Mouse (Mus musculus): ENCODE measurements around the gene Gm13030. TPM values are rescaled to one million over a fixed set of nuclear protein-coding genes. Genes with fewer than 3 reads are reported as not detected.
"Not testable (repeated sequence)": the region's sequence is repeated elsewhere in the genome, so short reads cannot be mapped to it uniquely, and the experiment has no call there.

Gm13030 gene
- total RNA-seq, 2 experiments from 2014 or later, result not detected

- DNase-seq (ENCODE audit: low spot score), result no peak
- intact Hi-C loops (cut with DNase I), result no loop called here
These were observed 5.1 kb downstream of the Gm13030 start for GRCm38 (mm10) chr4:138868666-138869065.

DNA sequence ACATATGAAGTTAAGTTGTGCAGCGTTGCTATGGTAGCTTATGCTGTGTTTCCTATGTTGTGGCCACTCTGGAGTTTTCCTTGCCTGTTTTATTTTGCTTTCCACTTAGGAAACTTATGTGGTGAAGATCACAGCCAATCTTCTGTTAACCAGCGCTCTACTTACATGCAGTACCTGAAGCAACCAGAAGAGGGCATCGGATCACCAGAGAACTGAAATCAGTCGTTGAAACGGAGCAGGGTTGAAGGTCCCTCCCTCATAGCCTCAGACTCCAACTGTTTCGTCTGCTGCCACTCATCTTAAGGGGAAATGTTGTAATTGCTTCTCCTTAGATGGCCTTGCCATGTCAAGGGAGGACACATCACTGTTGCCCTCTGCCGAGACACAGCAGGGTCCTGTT is 7.4 kb downstream of the Gm13030 start:
- intact Hi-C loops (cut with DNase I), result no loop called here
- DNase-seq (ENCODE audit: low spot score), result no peak

GRCm38 (mm10) chr4:138865991-138866390 is 7.8 kb downstream of the Gm13030 start:
- intact Hi-C loops (cut with DNase I), result no loop called here
- DNase-seq (ENCODE audit: low spot score), result no peak

- intact Hi-C loops (cut with DNase I), result no loop called here
- DNase-seq (ENCODE audit: low spot score), result no peak
These were observed 8.7 kb downstream of the Gm13030 start for GRCm38 (mm10) chr4:138865092-138865491.

DNA sequence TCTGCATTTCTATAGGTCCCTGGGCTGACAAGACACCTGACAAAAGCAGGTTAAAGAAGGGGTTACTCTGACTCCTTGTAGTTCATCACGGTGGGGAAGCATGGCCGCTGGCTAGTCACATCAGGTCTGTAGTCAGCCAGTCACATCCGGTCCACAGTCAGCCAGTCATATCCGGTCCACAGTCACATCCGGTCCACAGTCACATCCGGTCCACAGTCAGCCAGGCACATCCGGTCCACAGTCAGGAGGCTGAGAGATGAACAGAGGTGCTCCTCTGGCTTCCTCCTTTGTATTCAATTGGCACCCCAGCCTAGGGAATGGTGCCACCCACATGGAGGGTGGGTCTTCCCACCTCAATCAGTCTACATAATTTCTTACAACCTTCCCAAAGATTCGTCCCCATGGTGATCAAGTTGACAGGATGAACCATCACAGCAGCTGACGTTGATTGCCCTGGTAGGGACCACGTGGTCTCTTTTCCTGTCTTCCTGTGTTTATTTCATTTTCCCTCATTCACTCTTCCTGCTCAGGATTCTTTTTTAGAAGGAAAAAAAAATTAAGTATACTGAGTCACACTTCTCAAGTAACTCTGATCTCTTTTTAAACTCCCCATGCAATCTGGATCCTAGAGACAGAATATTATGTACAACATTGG is 10.3 kb downstream of the Gm13030 start, which contains the start of gene Pla2g5:
Gene Pla2g5 (minus strand): TSS at position 139 of the 655 bp plus-strand sequence.
- intact Hi-C loops (cut with DNase I), result no loop called here
- DNase-seq (ENCODE audit: low spot score), result no peak

- intact Hi-C loops (cut with DNase I), result no loop called here
- no peak for DNase-seq (ENCODE audit: low spot score)
These were observed 14.0 kb downstream of the Gm13030 start for GRCm38 (mm10) chr4:138859728-138860127.

DNA sequence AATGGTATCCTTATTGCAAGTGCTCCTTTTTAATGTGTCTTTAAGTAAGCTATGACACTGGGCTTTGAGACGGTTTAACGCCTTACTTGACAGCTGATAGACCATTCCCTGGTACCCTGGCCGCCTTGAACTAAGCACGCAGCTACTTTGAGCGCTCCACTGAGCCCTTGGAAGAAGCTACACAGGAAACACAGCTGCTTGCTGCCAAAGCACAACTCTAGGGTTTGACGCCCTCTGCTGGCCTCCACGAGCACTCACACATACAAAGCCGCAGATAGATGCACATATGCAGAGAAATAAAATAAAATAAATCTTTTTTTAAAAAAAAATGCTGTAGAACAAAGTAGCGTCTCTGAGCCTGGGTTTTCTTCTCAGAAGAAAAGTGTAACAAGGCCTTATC is 14.5 kb downstream of the Gm13030 start:
- intact Hi-C loops (cut with DNase I), result no loop called here
- no peak for DNase-seq (ENCODE audit: low spot score)

DNA sequence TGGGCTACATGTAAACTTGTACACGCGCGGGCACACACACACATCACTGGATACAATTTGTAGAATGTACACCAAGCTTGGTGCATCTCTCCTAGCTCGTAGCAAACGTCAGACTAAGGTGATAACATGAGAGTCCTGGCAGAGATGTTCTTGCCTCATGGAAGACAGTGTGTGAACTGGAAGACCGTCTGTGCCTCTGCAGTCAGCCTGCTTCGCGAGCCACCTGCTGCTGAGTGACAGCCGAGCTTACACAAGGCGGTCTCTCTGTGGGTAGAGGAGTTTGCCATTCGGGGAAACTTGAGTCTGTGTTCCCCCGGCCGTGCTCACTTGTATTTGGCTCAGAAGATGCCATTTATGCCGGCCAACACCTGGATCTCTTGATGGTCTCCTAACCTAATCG is 15.3 kb downstream of the Gm13030 start:
- intact Hi-C loops (cut with DNase I), result no loop called here
- no peak for DNase-seq (ENCODE audit: low spot score)

DNA sequence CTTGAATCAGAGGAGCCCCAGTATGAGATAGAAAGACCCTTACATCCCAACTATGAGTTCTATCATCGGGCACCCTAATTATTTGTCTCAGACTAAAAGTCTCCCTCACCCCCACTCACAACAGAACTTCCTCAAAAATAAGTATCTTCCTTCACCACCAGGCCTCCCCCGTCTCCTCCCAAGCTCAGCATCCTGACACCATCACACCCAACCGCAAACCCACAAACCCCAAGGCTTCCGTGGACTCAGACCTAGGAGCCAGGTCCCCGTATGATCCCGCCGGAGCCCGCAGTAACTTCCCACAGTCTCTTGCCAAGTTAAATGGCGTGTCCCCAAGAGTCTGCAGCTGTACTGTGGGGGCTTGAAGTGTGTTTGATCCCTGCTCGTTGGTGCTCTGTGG is 16.2 kb downstream of the Gm13030 start:
- intact Hi-C loops (cut with DNase I), result no loop called here

GRCm38 (mm10) chr4:138856491-138856890 is 17.3 kb downstream of the Gm13030 start:
- intact Hi-C loops (cut with DNase I), result no loop called here
- DNase-seq (ENCODE audit: low spot score), result no peak

More for the DNA sequence above, 16.2 kb downstream of the Gm13030 start:
- DNase-seq (ENCODE audit: low spot score), result no peak

GRCm38 (mm10) chr4:138855092-138855632 is 18.6 kb downstream of the Gm13030 start:
- no peak for DNase-seq (ENCODE audit: low spot score)
- intact Hi-C loops (cut with DNase I), result no loop called here

- DNase-seq (ENCODE audit: low spot score), result no peak
- intact Hi-C loops (cut with DNase I), result no loop called here
These were observed 20.8 kb downstream of the Gm13030 start for GRCm38 (mm10) chr4:138852961-138853360.

DNA sequence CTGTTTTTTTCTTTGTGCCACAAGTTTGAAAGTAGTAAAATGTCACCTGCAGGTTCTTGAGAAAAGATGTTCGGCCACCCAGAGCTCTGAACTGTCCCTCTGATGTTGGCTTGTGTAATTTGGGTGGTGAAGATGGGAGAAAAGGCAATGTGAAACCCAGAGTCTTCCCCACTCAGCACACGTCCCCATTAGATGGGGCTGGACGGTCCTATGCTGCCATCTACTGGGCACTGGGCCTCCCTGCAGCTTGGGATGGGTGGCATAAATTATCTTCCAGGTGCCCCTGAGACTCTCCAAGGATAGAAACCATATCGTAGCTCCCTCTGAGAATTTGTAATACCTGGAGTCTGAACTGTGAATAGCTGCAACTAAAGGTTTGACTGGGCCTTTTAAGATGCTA is 22.3 kb downstream of the Gm13030 start:
- intact Hi-C loops (cut with DNase I), result loop anchor here (1.0 kb wide), 3 partner anchors 103 to 404 kb away; no protein-coding TSS in a partner anchor
- peak; percentile 25 for DNase-seq (ENCODE audit: low spot score)

DNA sequence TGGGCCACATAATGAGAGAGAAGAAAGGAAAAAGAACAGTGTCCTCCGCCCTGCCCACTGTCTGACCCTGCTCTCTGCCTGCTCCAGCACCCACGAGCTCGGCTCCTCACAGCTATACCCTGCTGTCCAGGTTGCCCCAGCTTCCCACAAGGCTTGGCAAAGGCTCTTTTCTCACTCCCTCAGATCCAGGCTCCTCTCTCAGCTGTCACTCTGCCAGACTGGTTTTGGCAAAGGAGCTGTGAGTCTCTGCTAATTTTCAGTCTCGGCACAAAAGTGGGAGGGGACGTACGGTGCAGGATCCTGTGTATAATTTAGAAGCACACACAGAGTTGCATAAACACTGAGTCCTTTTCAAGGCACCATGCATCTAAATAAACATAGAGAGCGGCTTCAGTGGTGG is 32.4 kb downstream of the Gm13030 start:
- no peak for DNase-seq (ENCODE audit: low spot score)
- intact Hi-C loops (cut with DNase I), result no loop called here

- intact Hi-C loops (cut with DNase I), result no loop called here
These were observed 33.0 kb downstream of the Gm13030 start for GRCm38 (mm10) chr4:138840726-138841125.

DNA sequence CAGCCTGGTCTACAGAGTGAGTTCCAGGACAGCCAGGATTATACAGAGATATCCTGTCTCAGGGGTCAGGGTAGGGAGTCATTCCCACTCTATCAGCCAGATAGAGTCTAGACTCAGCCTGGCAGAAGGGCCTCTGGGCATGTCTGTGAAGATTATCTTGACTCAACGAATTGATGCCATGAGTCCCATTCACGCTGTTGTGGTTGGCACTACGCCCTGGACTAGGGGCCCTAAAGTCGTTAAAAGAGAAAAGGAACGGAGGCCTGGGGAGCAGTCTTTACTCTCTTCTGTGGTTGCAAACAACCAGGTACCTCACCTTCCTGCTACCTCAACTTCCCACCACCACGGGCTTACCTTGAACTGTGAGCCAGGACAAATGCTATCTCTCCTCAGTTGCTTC is 34.0 kb downstream of the Gm13030 start:
- intact Hi-C loops (cut with DNase I), result no loop called here
- DNase-seq (ENCODE audit: low spot score), result no peak

More at GRCm38 (mm10) chr4:138840726-138841125, 33.0 kb downstream of the Gm13030 start:
- DNase-seq (ENCODE audit: low spot score), result no peak

- DNase-seq (ENCODE audit: low spot score), result no peak
- intact Hi-C loops (cut with DNase I), result no loop called here
These were observed 46.6 kb downstream of the Gm13030 start for GRCm38 (mm10) chr4:138827147-138827546.

DNA sequence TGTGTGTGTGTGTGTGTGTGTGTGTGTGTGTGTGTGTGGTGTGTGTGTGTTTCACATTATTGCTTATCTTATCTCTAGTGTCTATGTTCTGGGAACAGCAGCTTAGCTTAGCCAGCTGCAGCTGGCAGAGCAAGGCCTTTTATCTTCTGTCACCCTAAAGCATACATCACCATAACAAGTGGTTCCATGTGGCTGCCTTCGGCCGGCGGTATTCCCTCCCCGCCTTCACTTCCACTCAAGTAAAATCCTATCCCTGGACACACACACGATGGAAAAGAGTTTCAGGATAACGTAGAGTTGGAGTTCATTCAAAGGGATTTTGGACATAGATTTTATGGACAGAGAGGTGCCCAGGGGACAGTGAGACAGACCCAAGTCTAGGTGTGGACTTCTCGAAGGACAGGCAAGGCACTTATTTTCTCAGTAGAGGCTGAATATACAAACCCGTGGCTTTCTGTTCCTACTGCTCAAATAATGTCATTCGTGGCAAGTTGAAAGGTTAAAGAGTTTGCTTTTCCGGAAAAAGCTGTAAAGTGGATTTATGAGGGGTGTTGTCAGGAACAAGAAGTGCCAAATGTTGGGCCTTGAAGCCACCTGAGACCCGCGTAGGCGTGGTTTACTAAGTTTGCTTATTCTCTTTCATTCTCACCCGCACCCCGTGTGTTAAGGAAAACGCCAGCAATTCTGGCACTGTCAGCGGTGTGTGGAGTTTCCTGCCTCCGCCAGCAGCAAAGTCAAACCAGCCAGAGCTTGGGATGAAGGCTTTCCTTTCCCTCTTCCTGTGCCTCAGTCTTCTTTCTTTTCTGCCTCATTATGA is 47.8 kb downstream of the Gm13030 start:
- intact Hi-C loops (cut with DNase I), result no loop called here
- DNase-seq (ENCODE audit: low spot score), result no peak

DNA sequence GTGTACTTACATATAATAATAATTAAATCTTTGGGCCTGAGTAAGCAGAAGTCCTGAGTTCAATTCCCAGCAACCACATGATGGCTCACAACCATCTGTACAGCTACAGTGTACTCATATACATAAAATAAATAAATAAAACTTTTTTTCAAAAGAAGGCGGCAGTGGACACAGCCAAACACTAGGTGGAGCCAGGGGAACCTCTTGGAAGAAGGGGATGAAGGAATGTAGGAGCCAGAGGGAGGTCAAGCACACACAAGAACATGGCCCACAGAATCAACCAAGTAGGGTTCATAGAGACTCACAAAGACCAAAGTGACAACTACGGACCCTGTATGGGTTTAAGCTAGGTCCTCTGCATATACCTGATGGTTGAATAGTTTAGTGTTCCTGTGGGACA is 49.1 kb downstream of the Gm13030 start:
- intact Hi-C loops (cut with DNase I), result no loop called here
- DNase-seq (ENCODE audit: low spot score), result no peak

GRCm38 (mm10) chr4:138824161-138824560 is 49.6 kb downstream of the Gm13030 start:
- DNase-seq (ENCODE audit: low spot score); intact Hi-C loops (cut with DNase I): not testable (repeated sequence)

GRCm38 (mm10) chr4:138821036-138821435 is 52.7 kb downstream of the Gm13030 start:
- intact Hi-C loops (cut with DNase I), result no loop called here
- DNase-seq (ENCODE audit: low spot score), result no peak
